Mouse (Mus musculus): Measurements from ENCODE around the gene Cdk17.

DNA sequence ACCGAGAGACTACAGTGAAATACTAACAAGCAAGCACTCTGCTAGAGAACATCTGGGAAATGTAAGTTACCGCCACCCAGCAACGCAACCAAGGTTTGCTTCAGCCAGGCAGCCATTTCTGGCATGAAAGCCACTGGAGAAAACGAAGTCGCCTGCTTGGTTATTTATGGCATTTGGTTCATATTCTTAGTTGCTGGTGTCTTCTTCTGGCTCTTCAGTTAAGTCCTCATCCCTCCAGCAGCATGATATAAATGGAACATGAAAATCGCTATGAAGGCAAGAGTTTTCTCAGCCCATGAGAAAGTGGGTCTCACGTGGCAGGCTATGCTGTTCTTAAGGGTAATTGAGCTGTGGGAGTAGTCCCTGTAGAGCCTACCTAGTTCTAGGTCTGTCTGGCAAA lies 105.8 kb downstream of the Cdk17 start:
- no peak for TF ChIP-seq POLR2A (IDR thresholded peaks at IDR 0.05; ENCODE audit: borderline replicate concordance, low read depth, low read length)
- no peak for TF ChIP-seq CTCF (IDR thresholded peaks at IDR 0.05; ENCODE audit: low read depth, low read length)

Data from bone marrow macrophage, adult 2 months (primary cell).